Mouse (Mus musculus) thymus, adult 18-20 months (tissue): Measurements from ENCODE around the gene Spop.

ENCODE experiments used
- DNase-seq, 2 experiments: peaks; one replicate each; pipeline ENCODE4 v3.0.0; 2022; ENCODE audit warnings: mixed read lengths in 2 of 2

Gene Spop

GRCm38 (mm10) chr11:95423505-95423904 lies 9.6 kb downstream of the Spop start:
- no peak for DNase-seq

GRCm38 (mm10) chr11:95431344-95431743 lies 17.5 kb downstream of the Spop start:
- no peak for DNase-seq

- DNase-seq: peak in 1 of 2 experiments; percentile 8
Measured at GRCm38 (mm10) chr11:95432194-95432593, 18.3 kb downstream of the Spop start.

GRCm38 (mm10) chr11:95445371-95445770 lies 31.5 kb downstream of the Spop start:
- no peak for DNase-seq

GRCm38 (mm10) chr11:95446580-95447305 lies 32.9 kb downstream of the Spop start:
- DNase-seq: no peak

- DNase-seq: no peak
Measured at GRCm38 (mm10) chr11:95448346-95448745, 34.5 kb downstream of the Spop start.

GRCm38 (mm10) chr11:95455331-95455730 lies 41.5 kb downstream of the Spop start:
- no peak for DNase-seq

- no peak for DNase-seq
Measured at GRCm38 (mm10) chr11:95460872-95461271, 47.0 kb downstream of the Spop start.

GRCm38 (mm10) chr11:95462168-95462567 lies 48.3 kb downstream of the Spop start:
- DNase-seq: no peak

- DNase-seq: no peak
Measured at GRCm38 (mm10) chr11:95467731-95468130, 53.9 kb downstream of the Spop start.

- no peak for DNase-seq
Measured at GRCm38 (mm10) chr11:95472942-95473341, 59.1 kb downstream of the Spop start.

GRCm38 (mm10) chr11:95473456-95473855 lies 59.6 kb downstream of the Spop start:
- DNase-seq: no peak

GRCm38 (mm10) chr11:95476323-95476722 lies 62.4 kb downstream of the Spop start:
- no peak for DNase-seq

GRCm38 (mm10) chr11:95479458-95479857 lies 65.6 kb downstream of the Spop start:
- no peak for DNase-seq

- no peak for DNase-seq
Measured at GRCm38 (mm10) chr11:95480662-95481061, 66.8 kb downstream of the Spop start.

- DNase-seq: no peak
Measured at GRCm38 (mm10) chr11:95485634-95486033, 71.8 kb downstream of the Spop start.

GRCm38 (mm10) chr11:95487237-95487636 lies 73.4 kb downstream of the Spop start:
- DNase-seq: no peak

GRCm38 (mm10) chr11:95490104-95490503 lies 76.2 kb downstream of the Spop start:
- DNase-seq: no peak

GRCm38 (mm10) chr11:95492256-95492655 lies 78.4 kb downstream of the Spop start:
- DNase-seq: no peak

- DNase-seq: no peak
Measured at GRCm38 (mm10) chr11:95493010-95493409, 79.1 kb downstream of the Spop start.

GRCm38 (mm10) chr11:95493950-95494349 lies 80.1 kb downstream of the Spop start:
- no peak for DNase-seq

GRCm38 (mm10) chr11:95494374-95494773 lies 80.5 kb downstream of the Spop start:
- no peak for DNase-seq

GRCm38 (mm10) chr11:95495883-95496282 lies 82.0 kb downstream of the Spop start:
- no peak for DNase-seq

- no peak for DNase-seq
Measured at GRCm38 (mm10) chr11:95497921-95498320, 84.0 kb downstream of the Spop start.

- DNase-seq: no peak
Measured at GRCm38 (mm10) chr11:95500412-95500811, 86.5 kb downstream of the Spop start.
